Mouse (Mus musculus) limb, embryonic 10.5 days (tissue): ENCODE data around the gene Znrd1as. TPM values are rescaled to one million over a fixed set of nuclear protein-coding genes. Genes with fewer than 3 reads are reported as not detected.

Experiments used
- DNase-seq: peaks from one replicate; pipeline ENCODE4 v3.0.0-alpha.2; 2017; ENCODE audit warnings: low spot score
- H3K27ac ChIP-seq: fragments of 300-500 bp; sonication (generic); 2 replicates; pipeline ENCODE4 v1.5.1; 2016; ENCODE audit warnings: mild to moderate bottlenecking
- H3K27me3 ChIP-seq: fragments of 300-500 bp; sonication (generic); 2 replicates; pipeline ENCODE4 v1.6.1; 2016; ENCODE audit warnings: low read depth, mild to moderate bottlenecking; ENCODE audit not compliant: poor library complexity, severe bottlenecking
- H3K36me3 ChIP-seq: fragments of 300-500 bp; sonication (generic); 2 replicates; pipeline ENCODE4 v1.6.1; 2016; ENCODE audit warnings: mild to moderate bottlenecking, moderate library complexity
- H3K4me1 ChIP-seq: fragments of 300-500 bp; sonication (generic); 2 replicates; pipeline ENCODE4 v1.6.1; 2016
- H3K4me3 ChIP-seq: fragments of 300-500 bp; sonication (generic); 2 replicates; pipeline ENCODE4 v1.5.1; 2016; ENCODE audit warnings: mild to moderate bottlenecking, moderate library complexity
- H3K9me3 ChIP-seq: fragments of 300-500 bp; sonication (generic); replicated peaks from 2 replicates; pipeline ENCODE4 v1.6.1; 2016; ENCODE audit warnings: mild to moderate bottlenecking
- WGBS: fragments of 180-500 bp; shearing (Covaris S2); methylation state at CpG from one replicate; pipeline ENCODE4 v1.1.7; 2016; 5-methylcytosine and 5-hydroxymethylcytosine counted together
- polyA plus RNA-seq: library from polyadenylated mRNA; unstranded; fragments of >200 nt; fragmentation: Nextera tagmentation; extraction: Ambion mirVana; gene quantifications from 2 replicates; pipeline ENCODE4 v1.2.1, GENCODE M21; 2016

The Znrd1as gene
- polyA plus RNA-seq, 1 experiment from 2014 or later = 9.5 TPM

- no peak overlapping the region for H3K4me3 ChIP-seq
- peaks cover 4% of the 10 kb centered on the region; the same call in 1 of the 2 replicates for H3K4me1 ChIP-seq
- H3K36me3 ChIP-seq = no peaks in the 10 kb centered on the region
- peaks cover 27% of the 10 kb centered on the region for H3K27me3 ChIP-seq
- H3K27ac ChIP-seq = no peak overlapping the region
- 67% methylated on average over 3 of the region's 3 CpGs for WGBS
- no peaks in the 10 kb centered on the region for H3K9me3 ChIP-seq
- DNase-seq = no peak
These were observed 34.1 kb downstream of the Znrd1as start for GRCm38 (mm10) chr17:36992336-36993104.

- WGBS = 88% methylated on average over 4 of the region's 4 CpGs
- Histone ChIP-seq H3K27me3 (peaks cover 14% of the 10 kb centered on the region), H3K36me3 (no peaks in the 10 kb centered on the region), H3K27ac (no peak overlapping the region), H3K9me3 (no peaks in the 10 kb centered on the region), H3K4me3 (no peak overlapping the region), H3K4me1 (no peaks in the 10 kb centered on the region; the same call in 1 of the 2 replicates)
- no peak for DNase-seq
These were observed 35.5 kb downstream of the Znrd1as start for GRCm38 (mm10) chr17:36993770-36994325.

GRCm38 (mm10) chr17:36994528-36994927, 36.1 kb downstream of the Znrd1as start:
- Histone ChIP-seq H3K4me1 (no peaks in the 10 kb centered on the region; the same call in 1 of the 2 replicates), H3K36me3 (no peaks in the 10 kb centered on the region), H3K27ac (no peak overlapping the region), H3K4me3 (no peak overlapping the region), H3K27me3 (peaks cover 7% of the 10 kb centered on the region), H3K9me3 (no peaks in the 10 kb centered on the region)
- WGBS = 88% methylated on average over 2 of the region's 2 CpGs
- DNase-seq = no peak

GRCm38 (mm10) chr17:36995448-36995847, 37.1 kb downstream of the Znrd1as start:
- H3K36me3 ChIP-seq = no peaks in the 10 kb centered on the region
- H3K4me1 ChIP-seq = no peaks in the 10 kb centered on the region; the same call in 1 of the 2 replicates
- H3K27ac ChIP-seq = no peak overlapping the region
- no peak overlapping the region for H3K4me3 ChIP-seq
- WGBS = 75% methylated on average over 3 of the region's 3 CpGs
- no peak for DNase-seq
- H3K9me3 ChIP-seq = no peaks in the 10 kb centered on the region
- H3K27me3 ChIP-seq = no peaks in the 10 kb centered on the region

GRCm38 (mm10) chr17:36997033-36997735, 38.8 kb downstream of the Znrd1as start:
- no peaks in the 10 kb centered on the region for H3K9me3 ChIP-seq
- WGBS = 28% methylated on average over 7 of the region's 7 CpGs
- H3K4me1 ChIP-seq = peaks cover 5% of the 10 kb centered on the region; the same call in 1 of the 2 replicates
- H3K27me3 ChIP-seq = no peaks in the 10 kb centered on the region
- H3K36me3 ChIP-seq = no peaks in the 10 kb centered on the region
- no peak overlapping the region for H3K27ac ChIP-seq
- H3K4me3 ChIP-seq = no peak overlapping the region
- peak; percentile 87 for DNase-seq

- WGBS = 72% methylated on average over 2 of the region's 2 CpGs
- DNase-seq = no peak
These were observed 40.1 kb downstream of the Znrd1as start for GRCm38 (mm10) chr17:36998477-36998876.

GRCm38 (mm10) chr17:37000863-37001262, 42.5 kb downstream of the Znrd1as start, which contains the start of gene Zfp57:
Zfp57 (plus strand) TSS chr17:37001163.
- H3K27ac ChIP-seq = peak within 1 kb of the TSS; percentile 98
- H3K36me3 ChIP-seq = peaks cover 17% of the 10 kb centered on the region
- no peaks in the 10 kb centered on the region for H3K9me3 ChIP-seq
- WGBS = 90% methylated on average over 7 of the region's 7 CpGs
- peaks cover 15% of the 10 kb centered on the region for H3K4me1 ChIP-seq
- no peak for DNase-seq
- peak within 1 kb of the TSS; percentile 71 for H3K4me3 ChIP-seq
- no peaks in the 10 kb centered on the region for H3K27me3 ChIP-seq

More at GRCm38 (mm10) chr17:36998477-36998876, 40.1 kb downstream of the Znrd1as start:
- no peaks in the 10 kb centered on the region for H3K9me3 ChIP-seq
- no peaks in the 10 kb centered on the region for H3K36me3 ChIP-seq
- H3K27ac ChIP-seq = no peak overlapping the region
- peaks cover 15% of the 10 kb centered on the region for H3K4me1 ChIP-seq
- H3K27me3 ChIP-seq = no peaks in the 10 kb centered on the region
- H3K4me3 ChIP-seq = no peak overlapping the region

GRCm38 (mm10) chr17:37002364-37003330, 44.3 kb downstream of the Znrd1as start:
- peak overlapping the region; percentile 98 for H3K27ac ChIP-seq
- peaks cover 34% of the 10 kb centered on the region for H3K36me3 ChIP-seq
- WGBS = under 1% methylated on average over 49 of the region's 49 CpGs
- no peaks in the 10 kb centered on the region for H3K27me3 ChIP-seq
- H3K9me3 ChIP-seq = no peaks in the 10 kb centered on the region
- peaks cover 15% of the 10 kb centered on the region for H3K4me1 ChIP-seq
- H3K4me3 ChIP-seq = peak overlapping the region; percentile 71
- peak; percentile 82 for DNase-seq

- Histone ChIP-seq H3K36me3 (peaks cover 42% of the 10 kb centered on the region), H3K9me3 (no peaks in the 10 kb centered on the region), H3K4me3 (peak overlapping the region; percentile 71), H3K27me3 (no peaks in the 10 kb centered on the region), H3K4me1 (peaks cover 15% of the 10 kb centered on the region), H3K27ac (peak overlapping the region; percentile 98)
- peak; percentile 35 for DNase-seq
- 59% methylated on average over 4 of the region's 4 CpGs for WGBS
These were observed 45.0 kb downstream of the Znrd1as start for GRCm38 (mm10) chr17:37003366-37003765.

- Histone ChIP-seq H3K36me3 (peaks cover 75% of the 10 kb centered on the region), H3K27ac (no peak overlapping the region), H3K4me3 (no peak overlapping the region), H3K27me3 (no peaks in the 10 kb centered on the region), H3K9me3 (no peaks in the 10 kb centered on the region), H3K4me1 (peaks cover 3% of the 10 kb centered on the region)
- WGBS = 91% methylated on average over 6 of the region's 6 CpGs
- no peak for DNase-seq
These were observed 49.8 kb downstream of the Znrd1as start for GRCm38 (mm10) chr17:37008161-37008560.

- Histone ChIP-seq H3K27ac (no peak overlapping the region), H3K36me3 (peaks cover 72% of the 10 kb centered on the region), H3K4me1 (no peaks in the 10 kb centered on the region), H3K27me3 (no peaks in the 10 kb centered on the region), H3K9me3 (no peaks in the 10 kb centered on the region), H3K4me3 (no peak overlapping the region)
- WGBS = 94% methylated on average over 17 of the region's 17 CpGs
- DNase-seq = no peak
These were observed 51.2 kb downstream of the Znrd1as start for GRCm38 (mm10) chr17:37009460-37010042.

GRCm38 (mm10) chr17:37011719-37012118, 53.3 kb downstream of the Znrd1as start:
- no peaks in the 10 kb centered on the region for H3K9me3 ChIP-seq
- peaks cover 50% of the 10 kb centered on the region for H3K36me3 ChIP-seq

More at GRCm38 (mm10) chr17:37011719-37012118, 53.3 kb downstream of the Znrd1as start:
- DNase-seq = no peak
- Histone ChIP-seq H3K4me1 (no peaks in the 10 kb centered on the region), H3K27ac (no peak overlapping the region), H3K4me3 (no peak overlapping the region), H3K27me3 (no peaks in the 10 kb centered on the region)
- 90% methylated on average over 3 of the region's 3 CpGs for WGBS
